Mouse (Mus musculus): ENCODE measurements around the gene Gm8246.
"Not testable (repeated sequence)": the region's sequence is repeated elsewhere in the genome, so short reads cannot be mapped to it uniquely, and the experiment has no call there.

GRCm38 (mm10) chr14:5460469-5460868 is 17.2 kb downstream of the Gm8246 start:
- TF ChIP-seq EP300, CTCF (IDR thresholded peaks at IDR 0.05): not testable (repeated sequence)

Data from lung, postnatal 0 days (tissue).